Mouse (Mus musculus) CH12.LX (cell line): ENCODE measurements around the gene Kdm1b. TPM values are rescaled to one million over a fixed set of nuclear protein-coding genes. Genes with fewer than 3 reads are reported as not detected.

Source experiments
- DNase-seq: peaks from one replicate; pipeline ENCODE4 v3.0.0-alpha.2; 2013; ENCODE audit errors: extremely low read depth
- H3K27ac ChIP-seq: 2 replicates; pipeline ENCODE4 v1.5.1; 2012; ENCODE audit warnings: low read depth, mild to moderate bottlenecking, control low read depth, moderate library complexity; ENCODE audit not compliant: insufficient read depth
- H3K27me3 ChIP-seq: replicated peaks from 2 replicates; pipeline ENCODE3; 2012; ENCODE audit warnings: inconsistent platforms
- H3K36me3 ChIP-seq, 2 experiments: replicated peaks in 1 of 2; 2 replicates each; pipeline versions ENCODE3 to v1.6.1; 2012; ENCODE audit warnings: inconsistent platforms in 1 of 2, low read length in 1 of 2, mild to moderate bottlenecking in 1 of 2, mixed read lengths in 1 of 2, moderate library complexity in 1 of 2; ENCODE audit not compliant: control insufficient read depth in 1 of 2, insufficient read depth in 1 of 2
- H3K4me1 ChIP-seq, 2 experiments: 2 replicates each; pipeline ENCODE4 v1.6.1; 2012; ENCODE audit warnings: inconsistent platforms in 1 of 2, moderate library complexity in 1 of 2; ENCODE audit not compliant: insufficient read depth in 2 of 2, control insufficient read depth in 1 of 2
- H3K4me2 ChIP-seq: 2 replicates; pipeline ENCODE4 v1.6.1; 2012; ENCODE audit warnings: low read depth, mild to moderate bottlenecking, control low read depth; ENCODE audit not compliant: poor library complexity, insufficient read depth, severe bottlenecking
- H3K4me3 ChIP-seq, 3 experiments: fragments of 150-350 bp in 1 of 3; sonication (generic) in 1 of 3; replicated peaks in 1 of 3; 2 replicates each; pipeline versions ENCODE3 to v1.5.1; 2011 to 2012; ENCODE audit warnings: low read depth in 2 of 3, low read length in 2 of 3, mild to moderate bottlenecking in 2 of 3, moderate library complexity in 2 of 3, control low read depth in 1 of 3, improper control_type of control experiment in 1 of 3, inconsistent platforms in 1 of 3, mixed read lengths in 1 of 3; ENCODE audit not compliant: poor library complexity in 1 of 3
- H3K79me2 ChIP-seq: replicated peaks from 2 replicates; pipeline ENCODE4 v1.6.1; 2012; ENCODE audit warnings: mild to moderate bottlenecking, moderate library complexity; ENCODE audit not compliant: control insufficient read depth, poor library complexity, insufficient read depth, severe bottlenecking; ENCODE audit errors: extremely low read depth
- H3K9ac ChIP-seq: 2 replicates; pipeline ENCODE4 v1.6.1; 2012; ENCODE audit warnings: low read depth, mild to moderate bottlenecking, control low read depth, moderate library complexity; ENCODE audit not compliant: insufficient read depth
- H3K9me3 ChIP-seq: replicated peaks from 2 replicates; pipeline ENCODE3; 2012; ENCODE audit warnings: low read length, inconsistent platforms, mixed read lengths
- BHLHE40 ChIP-seq: IDR thresholded peaks from 2 replicates; pipeline ENCODE4 v1.6.1; 2011; ENCODE audit warnings: mild to moderate bottlenecking, low read depth, low read length, improper control_type of control experiment
- CHD1 ChIP-seq: IDR thresholded peaks from 2 replicates; pipeline ENCODE4 v1.6.1; 2012; ENCODE audit warnings: low read depth, low read length, improper control_type of control experiment, inconsistent platforms
- CHD2 ChIP-seq: IDR thresholded peaks from 2 replicates; pipeline ENCODE4 v1.6.1; 2011; ENCODE audit warnings: low read length, improper control_type of control experiment
- E2F4 ChIP-seq: IDR thresholded peaks from 2 replicates; pipeline ENCODE4 v1.6.1; 2011; ENCODE audit warnings: low read depth, low read length, improper control_type of control experiment; ENCODE audit not compliant: insufficient replicate concordance
- ELF1 ChIP-seq: IDR thresholded peaks from 2 replicates; pipeline ENCODE4 v1.6.1; 2014; ENCODE audit warnings: low read depth, mild to moderate bottlenecking, inconsistent platforms, low read length, improper control_type of control experiment
- EP300 ChIP-seq: IDR thresholded peaks from 2 replicates; pipeline ENCODE4 v1.6.1; 2011; ENCODE audit warnings: low read length, improper control_type of control experiment
- ETS1 ChIP-seq: conservative IDR thresholded peaks from 2 replicates; pipeline ENCODE4 v1.6.1; 2012; ENCODE audit warnings: low read depth, mild to moderate bottlenecking, inconsistent platforms, low read length, improper control_type of control experiment, moderate library complexity
- HCFC1 ChIP-seq: IDR thresholded peaks from 2 replicates; pipeline ENCODE4 v1.6.1; 2012; ENCODE audit warnings: low read depth, mild to moderate bottlenecking, inconsistent platforms, low read length, improper control_type of control experiment
- JUND ChIP-seq: conservative IDR thresholded peaks from 2 replicates; pipeline ENCODE4 v1.6.1; 2011; ENCODE audit warnings: low read depth, low read length, improper control_type of control experiment
- KAT2A ChIP-seq: IDR thresholded peaks from 2 replicates; pipeline ENCODE4 v1.6.1; 2012; ENCODE audit warnings: low read length, improper control_type of control experiment, inconsistent platforms; ENCODE audit not compliant: insufficient replicate concordance
- MAFK ChIP-seq: IDR thresholded peaks from 2 replicates; pipeline ENCODE4 v1.6.1; 2011; ENCODE audit warnings: low read length, improper control_type of control experiment; ENCODE audit not compliant: insufficient replicate concordance
- MAX ChIP-seq: IDR thresholded peaks from 2 replicates; pipeline ENCODE4 v1.6.1; 2011; ENCODE audit warnings: low read length, improper control_type of control experiment
- MAZ ChIP-seq: IDR thresholded peaks from 2 replicates; pipeline ENCODE4 v1.6.1; 2012; ENCODE audit warnings: low read depth, mild to moderate bottlenecking, inconsistent platforms, low read length, improper control_type of control experiment, moderate library complexity
- MEF2A ChIP-seq: IDR thresholded peaks from 2 replicates; pipeline ENCODE4 v1.6.1; 2014; ENCODE audit warnings: low read depth, mild to moderate bottlenecking, inconsistent platforms, low read length, improper control_type of control experiment, borderline replicate concordance
- MXI1 ChIP-seq: IDR thresholded peaks from 2 replicates; pipeline ENCODE4 v1.6.1; 2011; ENCODE audit warnings: mild to moderate bottlenecking, low read depth, low read length, improper control_type of control experiment
- MYC ChIP-seq: IDR thresholded peaks from 2 replicates; pipeline ENCODE4 v1.6.1; 2011; ENCODE audit warnings: low read depth, mild to moderate bottlenecking, improper control_type of control experiment, low read length
- NELFE ChIP-seq: IDR thresholded peaks from 2 replicates; pipeline ENCODE4 v1.6.1; 2011; ENCODE audit warnings: low read depth, low read length, improper control_type of control experiment
- PAX5 ChIP-seq: IDR thresholded peaks from 2 replicates; pipeline ENCODE4 v1.6.1; 2012; ENCODE audit warnings: low read length, inconsistent platforms, mixed read lengths
- POLR2A ChIP-seq: IDR thresholded peaks from 2 replicates; pipeline ENCODE4 v1.6.1; 2011; ENCODE audit warnings: low read depth, mild to moderate bottlenecking, improper control_type of control experiment, low read length
- POLR2AphosphoS2 ChIP-seq: IDR thresholded peaks from 2 replicates; pipeline ENCODE4 v1.6.1; 2011; ENCODE audit warnings: low read depth, low read length, improper control_type of control experiment
- SMC3 ChIP-seq: IDR thresholded peaks from 2 replicates; pipeline ENCODE4 v1.6.1; 2011; ENCODE audit warnings: low read depth, low read length, improper control_type of control experiment
- TBP ChIP-seq: conservative IDR thresholded peaks from 2 replicates; pipeline ENCODE4 v1.6.1; 2011; ENCODE audit warnings: low read depth, low read length, improper control_type of control experiment
- TCF12 ChIP-seq: IDR thresholded peaks from 2 replicates; pipeline ENCODE4 v1.6.1; 2014; ENCODE audit warnings: low read depth, mild to moderate bottlenecking, inconsistent platforms, low read length, improper control_type of control experiment
- UBTF ChIP-seq: IDR thresholded peaks from 2 replicates; pipeline ENCODE4 v1.6.1; 2012; ENCODE audit warnings: low read depth, mild to moderate bottlenecking, inconsistent platforms, low read length, improper control_type of control experiment, moderate library complexity
- ZC3H11A ChIP-seq: IDR thresholded peaks from 2 replicates; pipeline ENCODE4 v1.6.1; 2012; ENCODE audit warnings: low read depth, mild to moderate bottlenecking, inconsistent platforms, low read length, improper control_type of control experiment
- ZKSCAN1 ChIP-seq: IDR thresholded peaks from 2 replicates; pipeline ENCODE4 v1.6.1; 2012; ENCODE audit warnings: low read depth, inconsistent platforms, low read length, improper control_type of control experiment, borderline replicate concordance
- ZMIZ1 ChIP-seq: IDR thresholded peaks from 2 replicates; pipeline ENCODE4 v1.6.1; 2012; ENCODE audit warnings: low read depth, mild to moderate bottlenecking, inconsistent platforms, low read length, improper control_type of control experiment
- dilution Hi-C: fragments of 300-500 bp; cut with MboI; formaldehyde crosslinking; loops from 2 replicates; pipeline ENCODE4 v1.14.3; 2020; ENCODE audit warnings: low sequenced_read_pairs; ENCODE audit not compliant: extremely low pct_unique_long_range_greater_than_20kb, extremely low pct_ligation_motif_present
- in situ Hi-C: fragments of 300-500 bp; cut with MboI; formaldehyde crosslinking; loops from 3 replicates; pipeline ENCODE4 v1.14.3; 2019; ENCODE audit warnings: low sequenced_read_pairs, low pct_ligation_motif_present, low pct_unique_long_range_greater_than_20kb, mixed read lengths
- polyA plus RNA-seq: library from polyadenylated mRNA; unstranded; fragments of >175 nt; gene quantifications from 2 replicates; pipeline ENCODE4 v1.2.1, GENCODE M21; 2012; ENCODE audit warnings: low read depth; ENCODE audit not compliant: insufficient read length
- total RNA-seq, 2 experiments: library from RNA; depleted of rRNA; stranded (reverse); fragments of 300-350 nt in 1 of 2; fragments of >200 nt in 1 of 2; gene quantifications; 2 replicates each; pipeline ENCODE4 v1.2.3; 2012 to 2014

Gene Kdm1b
- total and polyA plus RNA-seq, 3 experiments: 9.8 to 20.3 (median 11.1) TPM

DNA sequence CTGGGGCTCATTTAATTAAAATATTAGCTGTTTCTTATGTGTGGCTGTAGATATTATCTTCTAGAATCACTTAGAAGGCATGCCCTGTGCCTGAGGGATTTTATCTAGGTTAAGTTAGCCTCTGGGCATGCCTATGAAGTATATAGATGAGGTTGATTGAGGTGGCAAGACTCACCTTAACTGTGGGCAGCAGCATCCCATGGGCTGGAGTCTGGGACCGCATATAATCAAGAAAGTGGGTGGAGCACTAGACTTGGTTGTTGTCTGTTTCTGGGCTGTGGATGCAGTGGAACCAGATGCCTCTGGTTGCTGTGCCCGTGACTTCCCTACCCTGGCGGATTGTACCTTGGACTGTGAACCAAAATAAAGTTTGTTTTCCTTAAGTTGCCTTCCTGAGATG is 68.8 kb downstream of the Kdm1b start:
- H3K9ac ChIP-seq: no peak overlapping the region
- dilution Hi-C loops: no loop called here
- no peak for DNase-seq
- 0 out of 4 replicates have a peak, but pooled peaks cover 0 to 4% of the 10 kb centered on the region in 2 experiments for H3K4me1 ChIP-seq
- H3K36me3 ChIP-seq: no peaks in the 10 kb centered on the region
- in situ Hi-C loops: no loop called here
- H3K27me3 ChIP-seq: peaks cover 3% of the 10 kb centered on the region
- no peak overlapping the region for H3K4me2 ChIP-seq
- no peak overlapping the region for H3K4me3 ChIP-seq
- no peak for TF ChIP-seq JUND
- no peak for TF ChIP-seq MAFK
- TF ChIP-seq BHLHE40: no peak
- no peak for TF ChIP-seq ETS1
- TF ChIP-seq ELF1: no peak
- no peak for TF ChIP-seq UBTF
- no peak for TF ChIP-seq NELFE
- TF ChIP-seq KAT2A: no peak
- TF ChIP-seq TBP: no peak
- no peak for TF ChIP-seq MAX
- no peak for TF ChIP-seq ZC3H11A
- TF ChIP-seq POLR2A: no peak
- TF ChIP-seq CHD2: no peak
- TF ChIP-seq TCF12: no peak
- no peak for TF ChIP-seq POLR2AphosphoS2
- no peak for TF ChIP-seq HCFC1
- no peak for TF ChIP-seq MYC
- no peak for TF ChIP-seq E2F4
- no peak overlapping the region for H3K27ac ChIP-seq
- no peaks in the 10 kb centered on the region for H3K79me2 ChIP-seq
- no peaks in the 10 kb centered on the region for H3K9me3 ChIP-seq

- Histone ChIP-seq H3K4me1 (no peaks in the 10 kb centered on the region), H3K36me3 (no peaks in the 10 kb centered on the region), H3K9me3 (no peaks in the 10 kb centered on the region), H3K4me3 (no peak overlapping the region), H3K4me2 (no peak overlapping the region), H3K9ac (no peak overlapping the region), H3K79me2 (no peaks in the 10 kb centered on the region), H3K27ac (no peak overlapping the region), H3K27me3 (no peaks in the 10 kb centered on the region)
- DNase-seq: no peak
- TF ChIP-seq MEF2A (no peak), EP300 (no peak), ZMIZ1 (no peak), ZKSCAN1 (no peak), PAX5 (no peak), SMC3 (no peak), TCF12 (no peak), UBTF (no peak), MAX (no peak), CHD2 (no peak), MYC (no peak), CHD1 (no peak), POLR2AphosphoS2 (no peak), MXI1 (no peak), KAT2A (no peak), ELF1 (no peak), MAZ (no peak), ZC3H11A (no peak), TBP (no peak)
- in situ Hi-C loops (no loop called here), dilution Hi-C loops (no loop called here)
These were observed 69.6 kb downstream of the Kdm1b start for GRCm38 (mm10) chr13:47112924-47113323.
